Mouse (Mus musculus): ENCODE measurements around the gene Eif2ak1. TPM values are rescaled to one million over a fixed set of nuclear protein-coding genes. Genes with fewer than 3 reads are reported as not detected.

The Eif2ak1 gene
- polyA plus RNA-seq, 1 experiment from 2014 or later: 41.1 TPM

- no peak for TF ChIP-seq CTCF (IDR thresholded peaks at IDR 0.05)
- ATAC-seq (no peak), DNase-seq (ENCODE audit: low read depth, low spot score) (no peak)
- CTCF ChIA-PET: interaction anchor here (1.0 kb wide), 1 partner anchor 8 kb away, joined by 4 read pairs; no protein-coding TSS in a partner anchor
- POLR2A ChIA-PET: no interaction called here
- no peaks in the 10 kb centered on the region for H3K27me3 ChIP-seq
- in situ Hi-C loops (cut with MboI; ENCODE audit: low pct_unique_long_range_greater_than_20kb): no loop called here
Observed at GRCm38 (mm10) chr5:143924781-143925452, 107.3 kb downstream of the Eif2ak1 start.

GRCm38 (mm10) chr5:143927875-143928274 is 110.3 kb downstream of the Eif2ak1 start, which contains the start of gene Gm42421:
Gene Gm42421, plus strand, starts transcription at chr5:143928175.
- ATAC-seq (no peak), DNase-seq (ENCODE audit: low read depth, low spot score) (no peak)
- no peak for TF ChIP-seq CTCF (IDR thresholded peaks at IDR 0.05)
- CTCF ChIA-PET: no interaction called here
- POLR2A ChIA-PET: no interaction called here
- in situ Hi-C loops (cut with MboI; ENCODE audit: low pct_unique_long_range_greater_than_20kb): no loop called here
- H3K27me3 ChIP-seq: no peaks in the 10 kb centered on the region

- TF ChIP-seq CTCF (IDR thresholded peaks at IDR 0.05): no peak
- POLR2A ChIA-PET: no interaction called here
- CTCF ChIA-PET: interaction anchor here (1.0 kb wide), 1 partner anchor 19 kb away, joined by 3 read pairs; the partner anchor contains the start of genes Aimp2 and Pms2
- DNase-seq (ENCODE audit: low read depth, low spot score) (no peak), ATAC-seq (no peak)
- H3K27me3 ChIP-seq: no peaks in the 10 kb centered on the region
- in situ Hi-C loops (cut with MboI; ENCODE audit: low pct_unique_long_range_greater_than_20kb): no loop called here
Observed at GRCm38 (mm10) chr5:143929291-143929690, 111.7 kb downstream of the Eif2ak1 start.

- ChIA-PET POLR2A (no interaction called here), CTCF (interaction anchor here (1.4 kb wide), 1 partner anchor 18 kb away, joined by 4 read pairs; no protein-coding TSS in a partner anchor)
- in situ Hi-C loops (cut with MboI; ENCODE audit: low pct_unique_long_range_greater_than_20kb): no loop called here
Observed at GRCm38 (mm10) chr5:143930656-143931055, 113.1 kb downstream of the Eif2ak1 start.

GRCm38 (mm10) chr5:143931863-143932580 is 114.4 kb downstream of the Eif2ak1 start:
- in situ Hi-C loops (cut with MboI; ENCODE audit: low pct_unique_long_range_greater_than_20kb): no loop called here
- no peak for TF ChIP-seq CTCF (IDR thresholded peaks at IDR 0.05)
- ChIA-PET CTCF (interaction anchor here (1.5 kb wide), 1 partner anchor 43 kb away, joined by 3 read pairs; no protein-coding TSS in a partner anchor), POLR2A (no interaction called here)
- DNase-seq (ENCODE audit: low read depth, low spot score): no peak
- ATAC-seq: no peak
- H3K27me3 ChIP-seq: no peaks in the 10 kb centered on the region

More at GRCm38 (mm10) chr5:143930656-143931055, 113.1 kb downstream of the Eif2ak1 start:
- TF ChIP-seq CTCF (IDR thresholded peaks at IDR 0.05): no peak
- H3K27me3 ChIP-seq: no peaks in the 10 kb centered on the region
- DNase-seq (ENCODE audit: low read depth, low spot score) (no peak), ATAC-seq (no peak)

- no peaks in the 10 kb centered on the region for H3K27me3 ChIP-seq
- ChIA-PET CTCF (interaction anchor here (1.5 kb wide), 3 partner anchors 15 to 43 kb away, joined by 3 read pairs; no protein-coding TSS in a partner anchor), POLR2A (no interaction called here)
- no peak for TF ChIP-seq CTCF (IDR thresholded peaks at IDR 0.05)
- no peak for ATAC-seq
- no peak for DNase-seq (ENCODE audit: low read depth, low spot score)
- in situ Hi-C loops (cut with MboI; ENCODE audit: low pct_unique_long_range_greater_than_20kb): no loop called here
Observed at GRCm38 (mm10) chr5:143932831-143933230, 115.2 kb downstream of the Eif2ak1 start, which contains the start of gene Rsph10b. Gene Rsph10b, plus strand, starts transcription at chr5:143933035.

GRCm38 (mm10) chr5:143933414-143933813 is 115.8 kb downstream of the Eif2ak1 start:
- no peaks in the 10 kb centered on the region for H3K27me3 ChIP-seq
- no peak for ATAC-seq
- no peak for DNase-seq (ENCODE audit: low read depth, low spot score)
- no peak for TF ChIP-seq CTCF (IDR thresholded peaks at IDR 0.05)
- in situ Hi-C loops (cut with MboI; ENCODE audit: low pct_unique_long_range_greater_than_20kb): no loop called here
- POLR2A ChIA-PET: interaction anchor here (1.0 kb wide), 1 partner anchor 10 kb away, joined by 3 read pairs; no protein-coding TSS in a partner anchor
- CTCF ChIA-PET: interaction anchor here (1.5 kb wide), 3 partner anchors 16 to 42 kb away, joined by 3 read pairs; no protein-coding TSS in a partner anchor

- POLR2A ChIA-PET: interaction anchor here (1.0 kb wide), 1 partner anchor 11 kb away, joined by 3 read pairs; no protein-coding TSS in a partner anchor
- in situ Hi-C loops (cut with MboI; ENCODE audit: low pct_unique_long_range_greater_than_20kb): no loop called here
- no peak for DNase-seq (ENCODE audit: low read depth, low spot score)
- CTCF ChIA-PET: interaction anchor here (1.5 kb wide), 2 partner anchors 16 to 24 kb away, joined by 3 read pairs; no protein-coding TSS in a partner anchor
- no peak for TF ChIP-seq CTCF (IDR thresholded peaks at IDR 0.05)
- no peaks in the 10 kb centered on the region for H3K27me3 ChIP-seq
- ATAC-seq: no peak
Observed at GRCm38 (mm10) chr5:143933875-143934274, 116.3 kb downstream of the Eif2ak1 start.

GRCm38 (mm10) chr5:143936156-143936555 is 118.6 kb downstream of the Eif2ak1 start:
- no peak for DNase-seq (ENCODE audit: low read depth, low spot score)
- CTCF ChIA-PET: no interaction called here
- in situ Hi-C loops (cut with MboI; ENCODE audit: low pct_unique_long_range_greater_than_20kb): no loop called here
- no peaks in the 10 kb centered on the region for H3K27me3 ChIP-seq
- TF ChIP-seq CTCF (IDR thresholded peaks at IDR 0.05): no peak
- no peak for ATAC-seq
- POLR2A ChIA-PET: no interaction called here

GRCm38 (mm10) chr5:143941588-143941987 is 124.0 kb downstream of the Eif2ak1 start:
- no peaks in the 10 kb centered on the region for H3K27me3 ChIP-seq
- no peak for TF ChIP-seq CTCF (IDR thresholded peaks at IDR 0.05)
- POLR2A ChIA-PET: no interaction called here
- CTCF ChIA-PET: no interaction called here
- no peak for DNase-seq (ENCODE audit: low read depth, low spot score)
- in situ Hi-C loops (cut with MboI; ENCODE audit: low pct_unique_long_range_greater_than_20kb): no loop called here
- ATAC-seq: no peak
